Mouse (Mus musculus) adrenal gland, adult 2 months (tissue): Measurements from ENCODE around the gene Tcf7l1. TPM values are rescaled to one million over a fixed set of nuclear protein-coding genes. Genes with fewer than 3 reads are reported as not detected.

ENCODE experiments used
- DNase-seq: peaks from one replicate; pipeline ENCODE4 v3.0.0; 2021
- polyA plus RNA-seq: library from polyadenylated mRNA; depleted of rRNA; stranded (reverse); fragments of >200 nt; gene quantifications from 2 replicates; pipeline ENCODE4 v1.2.3, GENCODE M21; 2012; rRNA removed
- total RNA-seq, 2 experiments: library from RNA; stranded (reverse); gene quantifications; 2 replicates each; pipeline ENCODE4 v1.2.3; 2021

Gene Tcf7l1
- total and polyA plus RNA-seq, 3 experiments = 11.0 to 23.2 (median 14.7) TPM

DNA sequence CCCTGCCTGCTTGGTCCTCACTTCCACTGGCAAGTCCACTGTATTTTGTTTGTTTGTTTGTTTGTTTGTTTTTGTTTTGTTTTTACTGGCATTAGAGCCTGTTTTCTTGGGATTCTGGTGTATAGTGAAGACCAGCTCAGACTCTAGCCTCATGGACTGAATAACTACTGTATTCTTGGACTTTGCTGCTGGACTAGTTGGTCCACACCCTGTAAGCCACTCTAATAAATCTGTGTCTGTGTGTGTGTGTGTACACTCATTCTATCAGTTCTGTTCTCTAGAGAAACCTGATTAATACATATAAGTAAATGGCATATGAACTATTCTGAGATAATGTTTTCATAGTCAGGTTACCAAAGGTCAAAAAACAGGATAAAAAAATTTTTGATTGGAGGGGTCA lies 198.9 kb downstream of the Tcf7l1 start:
- no peak for DNase-seq

DNA sequence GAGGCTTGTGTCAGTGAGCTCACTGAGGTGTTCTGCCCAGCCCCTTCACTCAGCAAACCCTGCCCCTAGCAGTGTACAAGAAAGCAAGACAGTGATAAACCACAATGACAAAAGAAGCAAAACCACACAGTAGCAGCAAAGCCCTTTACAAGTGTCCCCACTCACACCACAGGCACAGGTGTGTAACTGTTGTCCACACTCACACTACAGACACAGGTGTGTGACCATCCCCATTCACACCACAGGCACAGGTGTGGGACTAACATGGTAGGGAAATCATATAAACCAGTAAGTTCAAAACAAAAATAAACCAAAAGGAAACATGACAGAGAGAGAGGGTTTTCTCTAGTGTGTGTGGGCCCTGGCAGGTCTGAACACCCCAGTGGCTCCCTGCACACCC lies 200.7 kb downstream of the Tcf7l1 start:
- DNase-seq = no peak

DNA sequence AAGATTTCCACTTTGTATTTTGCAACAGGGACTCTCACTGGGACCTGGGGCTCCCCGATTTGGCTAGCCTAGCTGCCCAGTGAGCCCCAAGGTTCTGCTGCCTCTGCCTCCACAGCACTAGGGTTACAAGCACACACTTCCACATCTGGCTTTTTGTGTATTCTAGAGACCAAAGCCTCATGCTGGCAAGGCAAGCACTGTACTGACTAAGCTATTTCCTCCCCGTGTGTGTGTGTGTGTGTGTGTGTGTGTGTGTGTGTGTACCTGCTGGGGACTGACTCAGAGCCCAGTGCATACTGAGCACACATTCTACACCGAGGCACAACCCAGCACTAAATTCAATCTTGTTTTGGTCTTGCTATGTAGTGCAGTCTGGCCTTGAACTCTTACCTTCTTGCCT lies 202.4 kb downstream of the Tcf7l1 start:
- DNase-seq = peak; percentile 54

DNA sequence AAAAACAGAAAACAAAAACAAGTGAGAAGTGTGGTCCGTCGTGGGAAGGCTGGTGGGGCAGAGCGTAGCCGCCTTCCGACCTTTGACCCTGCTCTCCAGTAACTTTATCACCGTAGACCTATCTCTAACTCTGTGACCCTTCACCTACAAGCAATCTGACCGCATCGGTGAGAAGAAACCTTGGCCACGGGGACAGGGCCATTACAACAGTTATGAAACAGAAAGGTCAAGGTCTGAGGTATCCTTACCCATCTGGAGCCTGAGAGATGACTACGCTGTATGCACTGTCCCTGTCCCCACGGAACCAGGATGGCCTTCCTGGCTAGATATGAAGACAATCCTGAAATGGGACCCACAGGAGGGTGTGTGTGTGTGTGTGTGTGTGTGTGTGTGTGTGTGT lies 204.9 kb downstream of the Tcf7l1 start:
- peak; percentile 52 for DNase-seq

DNA sequence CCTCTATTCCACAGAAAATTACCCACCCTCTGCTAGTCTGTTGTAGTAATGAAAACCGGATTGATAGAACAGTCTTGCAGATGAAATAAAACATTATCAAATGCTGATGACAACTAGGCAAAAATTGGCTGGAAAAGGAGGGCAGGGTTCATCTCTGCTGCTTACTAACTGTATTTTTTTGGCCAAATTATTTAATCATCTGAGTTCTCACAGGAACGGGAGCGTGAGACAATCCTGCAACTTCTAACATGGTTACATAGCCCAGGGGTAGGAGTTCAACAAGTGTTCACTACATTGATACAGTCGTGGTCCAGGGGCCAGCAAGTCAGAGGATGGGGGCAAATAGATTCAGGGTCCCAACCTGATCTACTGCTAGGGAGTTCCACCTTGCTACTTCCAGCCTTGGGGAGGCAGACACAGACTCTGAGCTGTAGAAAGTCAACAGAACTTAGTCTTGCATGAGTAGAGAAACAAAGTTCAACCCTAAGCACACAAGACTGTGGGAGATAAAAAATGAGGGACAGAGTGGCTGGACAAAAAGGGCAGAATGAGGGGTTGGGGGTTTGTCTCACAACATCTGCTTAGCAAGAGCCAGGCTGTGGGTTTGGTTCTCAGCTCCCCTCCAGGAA lies 205.7 kb downstream of the Tcf7l1 start:
- DNase-seq = no peak

DNA sequence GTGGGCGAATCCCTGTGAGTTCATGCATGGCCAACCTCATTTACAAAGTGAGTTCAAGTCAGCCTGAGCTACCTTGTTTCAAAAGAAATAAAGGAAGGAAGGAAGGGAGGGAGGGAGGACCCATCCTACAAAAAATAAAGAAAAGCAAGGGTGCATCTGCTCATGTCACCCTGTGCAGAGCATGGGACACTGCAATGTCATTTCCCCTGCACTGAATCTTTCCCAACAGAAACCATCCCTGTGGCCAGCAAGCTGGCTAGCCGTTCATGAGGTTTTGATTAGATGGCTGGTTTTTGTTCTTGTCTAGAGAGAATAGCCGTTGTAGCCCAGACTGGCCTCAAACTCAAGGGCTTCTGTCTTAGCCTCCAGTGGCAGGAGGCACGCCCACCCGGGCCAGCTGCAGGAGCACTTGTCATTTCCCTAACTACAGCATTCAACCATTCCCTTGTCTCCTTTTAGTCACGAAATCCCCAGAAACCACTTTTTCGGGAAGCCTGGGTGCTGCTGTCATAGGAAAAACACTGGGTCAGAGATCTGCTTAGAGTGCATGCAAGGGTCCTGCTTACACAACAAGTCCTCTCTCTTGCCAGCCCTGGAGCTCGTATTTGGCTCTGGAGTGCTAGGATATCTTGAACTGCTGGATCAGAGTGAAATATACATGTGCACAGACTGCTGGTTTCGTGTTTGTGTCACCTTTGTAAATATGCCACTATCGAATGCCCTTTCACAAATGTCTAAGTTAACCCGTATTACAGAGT lies 207.2 kb downstream of the Tcf7l1 start:
- DNase-seq = peak; percentile 30

Other genes with a start within 250 kb of the Tcf7l1 start
- 10 to 100 TPM; 32.2 to 56.3 TPM for gene Capg, start 244.9 kb downstream of the Tcf7l1 start, total RNA-seq
- gene Capg, start 244.9 kb downstream of the Tcf7l1 start, polyA plus RNA-seq = 38.9 and 41.9 TPM in 2 replicates
- 10 to 100 TPM; 12.9 to 25.6 TPM for gene Elmod3, start 190.8 kb downstream of the Tcf7l1 start, total RNA-seq
- gene Elmod3, start 190.8 kb downstream of the Tcf7l1 start, polyA plus RNA-seq = 25.5 and 29.3 TPM in 2 replicates
- 100 to 1,000 TPM; 390 to 465 TPM for gene Retsat, start 190.8 kb downstream of the Tcf7l1 start, total RNA-seq
- gene Retsat, start 190.8 kb downstream of the Tcf7l1 start, polyA plus RNA-seq = 96.6 and 123 TPM in 2 replicates
- 100 to 1,000 TPM; 241 to 274 TPM for gene Tgoln1, start 172.3 kb downstream of the Tcf7l1 start, total RNA-seq
- gene Tgoln1, start 172.3 kb downstream of the Tcf7l1 start, polyA plus RNA-seq = 38.9 and 46.0 TPM in 2 replicates
- gene Kcmf1, start 110.7 kb upstream of the Tcf7l1 start, total RNA-seq = 100 to 1,000 TPM in 1 of 2 experiments, 10 to 100 TPM in 1; 77.9 to 108 TPM
- gene Kcmf1, start 110.7 kb upstream of the Tcf7l1 start, polyA plus RNA-seq = 213 and 217 TPM in 2 replicates
- 100 to 1,000 TPM; 169 to 249 TPM for gene Tmsb10, start 169.5 kb upstream of the Tcf7l1 start, total RNA-seq
- gene Tmsb10, start 169.5 kb upstream of the Tcf7l1 start, polyA plus RNA-seq = 18.0 and 18.5 TPM in 2 replicates